22 mouse cellular contexts compared by ENCODE assay signal in the genomic region with DNA sequence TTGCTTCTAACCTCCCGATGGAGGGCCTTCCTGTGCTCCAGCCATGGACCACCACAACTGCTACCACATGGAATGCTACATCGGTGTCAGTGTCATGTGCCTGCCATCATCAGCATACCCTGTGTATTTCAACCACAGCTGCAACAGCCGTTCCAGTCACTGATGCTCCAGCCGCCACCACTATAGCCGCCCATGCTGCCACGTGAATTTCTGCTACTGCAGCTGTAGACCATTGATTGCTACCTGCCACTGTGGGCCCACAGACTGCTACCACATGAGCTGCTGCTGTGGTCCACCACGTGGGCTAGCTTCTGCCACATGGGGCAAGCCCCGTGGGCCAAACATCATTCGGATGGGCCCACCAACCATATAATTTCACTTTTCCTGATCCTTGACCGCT. TPM values are rescaled to one million over a fixed set of nuclear protein-coding genes. Genes with fewer than 3 reads are reported as not detected.
"Had no signal": no experiment of that assay in that cellular context is flagged by ENCODE, and none has a peak within 500 bp of the region (broad histone marks: within the 10 kb centered on the region; RNA-seq: fewer than 3 reads in every experiment).

No protein-coding gene starts in this region.

- H3K4me2 ChIP-seq: limb, embryonic 15.5 days; liver, embryonic 15.5 days; lung, embryonic 14.5 days; midbrain, embryonic 12.5 days; neural tube, embryonic 15.5 days had no signal

- H3K27ac ChIP-seq: kidney, postnatal 0 days; limb, embryonic 15.5 days; liver, embryonic 15.5 days; midbrain, embryonic 12.5 days; neural tube, embryonic 15.5 days had no signal

- H3K36me3 ChIP-seq: limb, embryonic 15.5 days; liver, embryonic 15.5 days; midbrain, embryonic 12.5 days; neural tube, embryonic 15.5 days had no signal

- DNase-seq: kidney, adult 11 months; kidney, adult 9 months; kidney, postnatal 36 days; layer of hippocampus, adult 9-11 months; lung, embryonic 14.5 days; lung, postnatal 10 days; lung, postnatal 4 days; thymus, postnatal 25 days had no signal

- H3K9ac ChIP-seq: limb, embryonic 15.5 days; liver, embryonic 15.5 days; lung, embryonic 14.5 days; midbrain, embryonic 12.5 days; neural tube, embryonic 15.5 days had no signal

- H3K4me1 ChIP-seq: limb, embryonic 15.5 days; midbrain, embryonic 12.5 days; neural tube, embryonic 15.5 days had no signal

- H3K9me3 ChIP-seq: limb, embryonic 15.5 days; liver, embryonic 15.5 days; midbrain, embryonic 12.5 days; neural tube, embryonic 15.5 days had no signal

- H3K4me3 ChIP-seq: limb, embryonic 15.5 days; liver, embryonic 15.5 days; midbrain, embryonic 12.5 days; neural tube, embryonic 15.5 days had no signal

- H3K27me3 ChIP-seq: limb, embryonic 15.5 days; liver, embryonic 15.5 days; midbrain, embryonic 12.5 days; neural tube, embryonic 15.5 days had no signal

RNA-seq across cellular contexts. Expression of gene Slfn1, which starts 31.9 kb away (rescaled TPM):
- total RNA-seq: layer of hippocampus, adult 18-20 months; left cerebral cortex, adult 18-20 months; left cerebral cortex, postnatal 10 days; midbrain, postnatal 0 days had no signal
- polyA plus RNA-seq: intestine, embryonic 14.5 days; limb, embryonic 11.5 days; midbrain, embryonic 12.5 days; neural tube, embryonic 11.5 days; neural tube, embryonic 15.5 days; stomach, embryonic 14.5 days; testis, adult 2 months had no signal
